Mouse (Mus musculus) retina, embryonic 14.5 days (tissue): ENCODE measurements around the gene Rmnd5b.
A peak's percentile ranks its signal among the peaks of the same experiment; 100 is the strongest.
"Not testable (repeated sequence)": the region's sequence is repeated elsewhere in the genome, so short reads cannot be mapped to it uniquely, and the experiment has no call there.

ENCODE experiments used
- DNase-seq: peaks from one replicate; pipeline ENCODE4 v3.0.0-alpha.2; 2015; ENCODE audit warnings: low spot score

Rmnd5b gene

DNA sequence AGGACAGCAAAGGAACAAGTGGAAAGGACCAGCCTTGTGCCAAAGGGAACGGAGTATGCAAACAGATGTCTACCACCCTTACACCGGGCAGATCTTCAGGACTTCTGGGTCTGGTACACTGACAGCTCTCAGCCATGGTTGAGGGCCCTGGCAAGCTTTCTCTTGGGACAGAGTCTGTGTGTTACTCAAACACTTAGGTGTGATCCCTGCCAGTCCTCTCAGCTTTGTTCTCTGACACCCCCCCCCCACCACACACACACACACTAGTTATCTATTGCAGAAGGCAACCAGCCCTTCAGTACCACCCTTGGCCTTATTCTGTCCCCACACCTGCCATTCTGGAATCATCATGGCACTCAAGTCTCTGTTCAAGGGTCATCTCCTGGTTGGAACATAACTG, 13.9 kb downstream of the Rmnd5b start:
- no peak for DNase-seq

DNA sequence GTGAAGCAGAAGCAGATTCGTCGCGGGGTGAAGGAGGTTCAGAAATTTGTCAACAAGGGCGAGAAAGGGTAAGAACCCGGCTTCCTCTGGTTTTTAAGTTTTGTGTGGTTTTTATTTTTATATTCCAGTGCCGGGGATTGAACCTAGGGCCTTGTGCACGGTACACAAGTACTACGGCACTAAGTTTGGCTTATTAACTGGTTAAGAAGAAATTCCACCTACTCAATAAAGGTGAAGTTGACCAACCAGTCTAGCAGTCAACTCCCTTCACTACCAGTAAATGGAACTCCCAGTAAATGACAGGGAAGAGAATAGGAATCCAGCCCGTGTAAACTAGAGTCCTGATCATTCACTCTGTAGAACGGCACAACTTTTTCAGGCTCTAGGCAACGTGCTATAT, 15.6 kb downstream of the Rmnd5b start:
- no peak for DNase-seq

DNA sequence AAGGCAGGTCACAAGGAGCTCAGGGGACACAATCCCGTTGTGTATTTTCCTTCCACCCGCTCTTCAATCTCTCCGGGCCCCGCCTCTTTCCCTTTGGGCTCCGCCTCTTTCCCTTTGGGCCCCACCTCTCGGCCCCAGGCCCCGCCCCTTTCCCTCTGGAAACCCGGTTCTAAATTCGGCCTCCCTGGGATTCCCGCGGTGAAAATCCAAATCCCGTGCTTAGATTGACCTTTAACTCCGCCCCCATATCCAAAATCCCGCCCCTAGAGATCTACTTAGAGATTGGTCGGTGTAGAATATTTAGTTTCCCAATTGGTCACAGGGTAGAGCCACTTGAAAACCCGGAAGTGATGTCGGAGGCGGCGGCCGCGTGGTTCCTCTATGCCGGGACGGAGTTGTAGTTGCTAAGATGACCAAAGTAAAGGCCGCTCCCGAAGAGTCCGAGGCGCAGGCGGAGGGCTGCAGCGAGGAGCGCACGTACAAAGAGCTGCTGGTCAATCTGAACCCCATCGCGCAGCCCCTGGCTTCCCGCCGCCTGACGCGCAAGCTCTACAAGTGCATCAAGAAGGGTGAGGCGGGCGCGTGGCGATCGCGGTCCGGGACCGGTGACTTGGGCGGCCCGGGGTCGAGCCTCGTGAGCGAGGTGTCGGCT, 16.2 kb downstream of the Rmnd5b start, which contains the start of gene Nhp2:
Nhp2 (plus strand) TSS at position 327 of the 652 bp plus-strand sequence.
- peak; percentile 100 for DNase-seq

GRCm38 (mm10) chr11:51618894-51619408, 16.7 kb downstream of the Rmnd5b start:
- no peak for DNase-seq

DNA sequence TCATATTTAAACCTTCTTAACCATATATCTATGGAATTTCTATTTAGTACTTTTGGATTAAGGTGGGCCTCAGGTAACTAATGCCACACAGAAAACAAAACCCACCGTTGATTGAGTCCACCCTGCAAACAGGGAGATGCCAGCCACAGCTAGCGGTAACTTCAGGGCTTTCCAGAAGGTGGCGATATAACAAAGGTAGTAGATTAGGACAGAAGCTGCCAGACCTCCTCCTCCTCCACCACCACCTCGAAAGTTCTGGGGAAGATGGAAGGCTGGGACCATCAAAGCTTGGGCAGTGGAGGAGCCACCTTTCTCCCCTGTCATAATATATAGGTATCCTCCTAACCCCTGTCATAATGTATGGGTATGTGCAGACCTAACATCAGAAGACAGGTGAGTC, 18.0 kb downstream of the Rmnd5b start:
- DNase-seq = peak; percentile 87

GRCm38 (mm10) chr11:51616113-51616512, 19.6 kb downstream of the Rmnd5b start:
- not testable (repeated sequence) for DNase-seq

- peak; percentile 69 for DNase-seq
Measured at GRCm38 (mm10) chr11:51615601-51616000, 20.1 kb downstream of the Rmnd5b start.

- no peak for DNase-seq
Measured at GRCm38 (mm10) chr11:51615129-51615528, 20.6 kb downstream of the Rmnd5b start.

DNA sequence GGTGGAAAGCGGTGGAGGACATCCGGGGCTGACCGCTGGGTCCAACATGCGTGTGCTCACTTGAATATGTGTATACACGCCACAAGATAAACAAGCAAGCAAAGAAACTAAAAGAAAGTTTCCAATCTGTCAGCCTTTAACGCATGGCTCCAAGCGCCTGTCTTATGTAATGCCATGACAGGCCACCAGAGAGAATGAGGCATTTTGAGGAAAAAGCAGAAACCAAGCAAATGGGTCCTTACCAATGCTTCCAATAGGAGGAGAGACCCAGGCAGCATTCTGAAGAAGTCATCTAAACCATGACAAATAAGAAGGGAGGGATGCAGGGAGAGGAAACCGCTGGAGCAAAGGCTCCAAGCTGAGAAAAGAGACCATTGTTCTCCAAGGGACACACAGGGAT, 21.4 kb downstream of the Rmnd5b start:
- no peak for DNase-seq

GRCm38 (mm10) chr11:51609940-51610339, 25.8 kb downstream of the Rmnd5b start:
- not testable (repeated sequence) for DNase-seq

DNA sequence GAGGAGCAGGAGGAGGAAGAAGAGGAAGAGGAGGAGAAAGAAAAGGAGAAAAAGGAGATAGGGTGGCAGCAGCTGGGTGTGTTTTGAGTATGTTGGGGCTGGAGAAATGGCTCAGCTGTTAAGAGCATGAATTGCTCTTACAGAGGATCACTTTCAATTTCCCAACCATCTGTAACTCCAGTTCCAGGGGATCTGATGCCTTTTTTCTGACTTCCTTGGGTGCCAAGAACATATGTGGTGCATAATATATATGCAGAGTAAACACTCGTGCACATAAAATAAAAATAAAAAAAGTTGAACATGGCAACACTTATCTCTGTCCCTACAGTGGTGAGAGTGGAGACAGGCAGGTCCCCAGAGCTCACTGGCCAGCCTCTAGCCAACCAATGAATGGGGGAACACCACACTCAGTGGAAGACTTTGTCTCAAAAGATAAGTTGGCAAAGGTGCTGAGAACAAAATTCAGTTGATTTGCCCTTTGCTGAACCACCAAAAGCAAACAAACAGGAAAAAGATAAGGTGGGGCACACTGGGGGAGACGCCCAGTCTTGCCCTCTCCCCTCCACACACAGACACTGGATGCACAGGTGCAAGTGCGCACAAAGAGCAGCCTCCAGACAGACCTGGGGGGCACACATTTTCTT, 26.3 kb downstream of the Rmnd5b start:
- no peak for DNase-seq

DNA sequence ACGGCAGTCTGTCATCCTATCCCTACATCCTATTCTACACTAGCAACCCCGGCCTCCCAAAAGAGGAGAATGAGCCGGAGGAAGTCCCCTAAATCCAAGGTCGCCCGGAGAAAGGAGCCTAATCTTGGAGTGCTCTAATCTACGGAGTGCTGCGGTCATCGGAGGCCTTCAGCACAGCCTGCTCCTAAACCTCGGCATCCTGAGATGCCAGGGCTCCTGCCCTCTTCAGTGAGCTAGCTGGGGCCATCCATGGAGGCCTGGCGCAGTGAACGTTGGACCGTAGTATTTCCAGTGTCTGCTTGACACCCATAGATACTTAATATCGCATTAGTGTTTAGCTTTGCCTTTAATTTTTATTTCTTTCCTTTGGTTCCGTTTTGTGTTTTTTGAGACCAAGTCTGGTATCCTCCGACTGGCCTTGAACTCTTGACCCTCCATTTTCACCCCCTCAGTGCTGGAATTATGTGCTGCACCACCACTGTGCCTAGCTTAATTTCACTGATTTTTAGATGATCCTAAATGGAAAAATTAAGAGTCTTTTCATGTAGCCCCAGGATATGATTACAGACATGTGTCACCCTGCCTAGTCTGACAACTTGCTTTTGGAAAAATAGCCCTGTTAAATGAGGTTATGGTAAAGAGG, 28.5 kb downstream of the Rmnd5b start:
- no peak for DNase-seq

GRCm38 (mm10) chr11:51606447-51607095, 29.1 kb downstream of the Rmnd5b start, which contains the start of gene Hnrnpab:
Hnrnpab (minus strand) TSS chr11:51606847.
- DNase-seq = peak; percentile 100

- peak; percentile 80 for DNase-seq
Measured at GRCm38 (mm10) chr11:51605602-51606446, 29.9 kb downstream of the Rmnd5b start.

- no peak for DNase-seq
Measured at GRCm38 (mm10) chr11:51602253-51602652, 33.4 kb downstream of the Rmnd5b start.

DNA sequence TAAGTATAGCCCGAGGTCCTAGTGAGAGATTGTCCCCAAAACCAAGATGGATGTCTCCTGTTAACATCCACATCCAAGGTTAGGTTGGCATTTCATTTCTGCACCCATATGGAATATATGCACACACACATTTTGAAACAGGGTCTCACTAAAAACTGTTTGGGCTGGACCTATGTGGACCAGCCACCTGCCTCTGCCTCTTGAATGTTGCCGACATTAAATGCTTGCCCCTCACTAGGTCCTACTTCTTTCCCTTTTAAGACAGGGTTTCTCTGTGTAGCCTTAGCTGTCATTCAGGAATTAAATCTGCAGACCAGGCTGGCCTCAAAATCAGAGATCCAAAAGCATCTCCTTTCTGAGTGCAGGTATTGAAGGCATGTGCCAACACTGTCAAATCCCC, 38.1 kb downstream of the Rmnd5b start:
- no peak for DNase-seq

GRCm38 (mm10) chr11:51595459-51596083, 40.1 kb downstream of the Rmnd5b start:
- no peak for DNase-seq

GRCm38 (mm10) chr11:51594715-51595350, 40.9 kb downstream of the Rmnd5b start:
- no peak for DNase-seq

GRCm38 (mm10) chr11:51593849-51594248, 41.8 kb downstream of the Rmnd5b start:
- DNase-seq = no peak

GRCm38 (mm10) chr11:51593368-51593767, 42.3 kb downstream of the Rmnd5b start:
- DNase-seq = no peak
